Mouse (Mus musculus) brain, adult 2 months (tissue): ENCODE results near the gene Slc25a18.

Experiments
- DNase-seq: peaks from one replicate; pipeline ENCODE4 v3.0.0; 2011; ENCODE audit warnings: low read depth, low spot score

The Slc25a18 gene

DNA sequence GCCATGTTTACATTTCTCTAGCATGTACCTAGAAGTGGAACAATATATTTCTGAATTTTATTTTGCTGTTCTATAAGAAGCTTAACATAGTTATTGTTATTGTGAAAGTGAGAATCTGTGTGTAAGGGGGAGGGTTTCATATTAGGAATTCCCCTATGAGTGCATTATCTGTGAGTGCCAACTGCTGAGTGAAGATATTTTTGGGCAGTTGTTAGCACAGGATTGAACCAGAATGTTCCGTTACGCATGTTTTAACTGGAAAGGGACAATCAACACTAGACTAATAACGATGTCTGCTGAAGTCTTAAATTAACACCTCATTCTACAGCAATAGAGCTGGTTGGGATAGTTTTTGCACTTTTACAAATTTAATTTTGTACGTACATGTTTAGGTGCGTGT is 68.4 kb downstream of the Slc25a18 start:
- DNase-seq, result no peak
